Mouse (Mus musculus): ENCODE data around the gene Chrnb2. TPM values are rescaled to one million over a fixed set of nuclear protein-coding genes. Genes with fewer than 3 reads are reported as not detected.

Chrnb2 gene
- polyA plus RNA-seq, 1 experiment = 0.70 TPM

DNA sequence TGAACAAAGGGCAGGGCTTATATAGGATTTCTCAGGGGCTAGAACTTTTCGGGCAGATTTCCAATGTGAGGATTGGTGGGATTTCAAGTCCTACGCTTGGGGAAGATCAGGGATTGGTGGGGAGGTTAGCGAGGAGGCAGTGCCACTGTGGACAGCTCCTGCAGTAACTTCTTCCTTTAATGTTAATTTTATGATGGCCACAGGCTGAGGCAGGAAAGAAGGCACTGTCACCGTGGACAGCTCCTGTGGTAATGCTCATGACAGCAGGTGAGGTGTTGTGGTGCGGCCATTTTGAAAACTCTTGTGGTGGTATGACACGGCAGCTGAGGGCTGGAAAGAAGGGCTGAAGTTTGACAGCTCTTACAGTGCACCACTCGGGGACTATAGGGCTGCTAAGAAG lies 5.2 kb upstream of the Chrnb2 start:
- DNase-seq = no peak
- peaks cover 3% of the 10 kb centered on the region for H3K4me1 ChIP-seq (ENCODE audit: control insufficient read depth, insufficient read depth, low read length)
- H3K4me3 ChIP-seq (replicated peaks; ENCODE audit: extremely low read depth, low read depth, low read length) = no peak overlapping the region
- TF ChIP-seq CTCF (IDR thresholded peaks at IDR 0.05; ENCODE audit: insufficient read depth, low read length) (no peak), POLR2A (IDR thresholded peaks at IDR 0.05; ENCODE audit: borderline replicate concordance, extremely low read depth, low read depth, low read length) (no peak)
- whole genome bisulfite sequencing = 67% methylated on average over 7 of the region's 7 CpGs

DNA sequence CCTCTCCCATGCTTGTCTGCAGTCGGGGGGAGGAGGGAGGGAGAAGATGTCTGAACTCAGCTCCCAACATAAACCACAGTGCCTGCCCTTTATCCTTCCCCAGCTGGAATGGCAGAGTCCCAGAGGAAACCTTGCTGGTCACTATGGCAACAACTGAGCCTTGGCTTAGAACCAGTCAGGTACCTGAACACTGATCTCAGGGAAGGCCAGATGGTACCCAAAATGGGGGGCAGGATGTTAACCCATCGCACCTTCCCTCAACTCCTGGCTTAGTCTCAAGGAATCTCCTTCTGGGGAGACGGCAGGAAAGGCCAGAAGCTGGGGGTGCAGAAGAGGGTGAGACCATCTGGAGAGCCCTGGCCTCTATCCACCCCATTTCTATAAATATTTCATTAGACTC lies 4.6 kb downstream of the Chrnb2 start:
- TF ChIP-seq POLR2A (IDR thresholded peaks at IDR 0.05; ENCODE audit: borderline replicate concordance, extremely low read depth, low read depth, low read length) = no peak
- TF ChIP-seq CTCF (IDR thresholded peaks at IDR 0.05; ENCODE audit: insufficient read depth, low read length) = no peak
- no peak for DNase-seq
- WGBS = 59% methylated on average over 3 of the region's 3 CpGs
- Histone ChIP-seq H3K4me3 (replicated peaks; ENCODE audit: extremely low read depth, low read depth, low read length) (no peak overlapping the region), H3K4me1 (ENCODE audit: control insufficient read depth, insufficient read depth, low read length) (no peaks in the 10 kb centered on the region)

DNA sequence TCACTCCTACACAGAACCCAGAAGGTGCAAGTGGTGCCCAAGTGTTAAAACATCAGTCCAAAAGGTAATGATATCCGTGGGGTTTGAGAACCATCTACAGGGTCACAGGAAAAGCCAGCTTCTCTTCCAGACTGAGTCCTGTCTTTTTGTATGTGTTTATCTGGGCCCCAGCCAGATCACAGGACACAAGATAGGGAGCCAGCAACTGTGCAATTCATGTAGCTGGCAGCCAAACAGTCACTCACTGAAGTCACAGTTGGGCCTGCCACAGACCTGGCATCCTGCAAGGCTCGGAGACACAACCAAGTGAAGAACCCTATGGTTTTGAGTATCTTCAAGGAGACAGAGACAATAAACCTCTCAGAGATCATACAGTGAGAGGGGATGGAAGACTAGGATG lies 6.6 kb downstream of the Chrnb2 start:
- no peak overlapping the region for H3K4me3 ChIP-seq (replicated peaks; ENCODE audit: extremely low read depth, low read depth, low read length)
- WGBS = 76% methylated on average over 2 of the region's 2 CpGs
- H3K4me1 ChIP-seq (ENCODE audit: control insufficient read depth, insufficient read depth, low read length) = no peaks in the 10 kb centered on the region
- DNase-seq = no peak
- TF ChIP-seq POLR2A (IDR thresholded peaks at IDR 0.05; ENCODE audit: borderline replicate concordance, extremely low read depth, low read depth, low read length) (no peak), CTCF (IDR thresholded peaks at IDR 0.05; ENCODE audit: insufficient read depth, low read length) (no peak)

GRCm38 (mm10) chr3:89755283-89755682 lies 9.1 kb downstream of the Chrnb2 start:
- no peak for DNase-seq
- no peaks in the 10 kb centered on the region for H3K4me1 ChIP-seq (ENCODE audit: control insufficient read depth, insufficient read depth, low read length)
- 67% methylated on average over 6 of the region's 6 CpGs for WGBS
- H3K4me3 ChIP-seq (replicated peaks; ENCODE audit: extremely low read depth, low read depth, low read length) = no peak overlapping the region
- no peak for TF ChIP-seq CTCF (IDR thresholded peaks at IDR 0.05; ENCODE audit: insufficient read depth, low read length)
- TF ChIP-seq POLR2A (IDR thresholded peaks at IDR 0.05; ENCODE audit: borderline replicate concordance, extremely low read depth, low read depth, low read length) = no peak

- Histone ChIP-seq H3K4me3 (replicated peaks; ENCODE audit: extremely low read depth, low read depth, low read length) (no peak overlapping the region), H3K4me1 (ENCODE audit: control insufficient read depth, insufficient read depth, low read length) (no peaks in the 10 kb centered on the region)
- no peak for DNase-seq
- TF ChIP-seq CTCF (IDR thresholded peaks at IDR 0.05; ENCODE audit: insufficient read depth, low read length) (no peak), POLR2A (IDR thresholded peaks at IDR 0.05; ENCODE audit: borderline replicate concordance, extremely low read depth, low read depth, low read length) (no peak)
- WGBS = 14% methylated on average over 1 of the region's 1 CpGs
Observed at GRCm38 (mm10) chr3:89752307-89752706, 12.1 kb downstream of the Chrnb2 start.

DNA sequence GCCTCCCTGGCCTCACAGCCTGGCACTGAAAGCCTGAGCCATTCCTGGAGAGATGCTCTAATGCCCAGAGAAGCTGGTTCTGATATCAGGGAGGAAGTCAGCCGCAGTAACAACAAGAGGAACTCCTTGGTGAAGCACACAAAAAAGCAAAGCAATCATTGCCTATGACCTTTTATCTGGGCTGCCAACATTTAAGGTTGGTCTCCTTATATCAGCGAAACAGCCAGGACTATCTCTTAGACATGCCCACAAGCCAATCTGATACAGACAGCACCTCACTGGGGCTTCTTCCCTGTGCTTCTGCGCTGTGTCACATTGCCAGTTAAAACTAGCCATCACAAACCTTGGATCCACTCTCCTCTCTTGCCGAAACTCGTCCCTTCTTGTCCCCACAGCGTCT lies 25.9 kb downstream of the Chrnb2 start:
- DNase-seq = no peak
- TF ChIP-seq POLR2A (IDR thresholded peaks at IDR 0.05; ENCODE audit: borderline replicate concordance, extremely low read depth, low read depth, low read length) = no peak
- no peak for TF ChIP-seq CTCF (IDR thresholded peaks at IDR 0.05; ENCODE audit: insufficient read depth, low read length)
- 96% methylated on average over 6 of the region's 6 CpGs for WGBS

GRCm38 (mm10) chr3:89732091-89732490 lies 32.3 kb downstream of the Chrnb2 start:
- Histone ChIP-seq H3K4me1 (ENCODE audit: control insufficient read depth, insufficient read depth, low read length) (no peaks in the 10 kb centered on the region; the same call in 1 of the 2 replicates), H3K4me3 (replicated peaks; ENCODE audit: extremely low read depth, low read depth, low read length) (no peak overlapping the region)
- WGBS = 67% methylated on average over 4 of the region's 4 CpGs
- DNase-seq = no peak
- TF ChIP-seq POLR2A (IDR thresholded peaks at IDR 0.05; ENCODE audit: borderline replicate concordance, extremely low read depth, low read depth, low read length) = no peak
- no peak for TF ChIP-seq CTCF (IDR thresholded peaks at IDR 0.05; ENCODE audit: insufficient read depth, low read length)

More for the DNA sequence above, 25.9 kb downstream of the Chrnb2 start:
- H3K4me3 ChIP-seq (replicated peaks; ENCODE audit: extremely low read depth, low read depth, low read length) = no peak overlapping the region
- H3K4me1 ChIP-seq (ENCODE audit: control insufficient read depth, insufficient read depth, low read length) = no peaks in the 10 kb centered on the region

DNA sequence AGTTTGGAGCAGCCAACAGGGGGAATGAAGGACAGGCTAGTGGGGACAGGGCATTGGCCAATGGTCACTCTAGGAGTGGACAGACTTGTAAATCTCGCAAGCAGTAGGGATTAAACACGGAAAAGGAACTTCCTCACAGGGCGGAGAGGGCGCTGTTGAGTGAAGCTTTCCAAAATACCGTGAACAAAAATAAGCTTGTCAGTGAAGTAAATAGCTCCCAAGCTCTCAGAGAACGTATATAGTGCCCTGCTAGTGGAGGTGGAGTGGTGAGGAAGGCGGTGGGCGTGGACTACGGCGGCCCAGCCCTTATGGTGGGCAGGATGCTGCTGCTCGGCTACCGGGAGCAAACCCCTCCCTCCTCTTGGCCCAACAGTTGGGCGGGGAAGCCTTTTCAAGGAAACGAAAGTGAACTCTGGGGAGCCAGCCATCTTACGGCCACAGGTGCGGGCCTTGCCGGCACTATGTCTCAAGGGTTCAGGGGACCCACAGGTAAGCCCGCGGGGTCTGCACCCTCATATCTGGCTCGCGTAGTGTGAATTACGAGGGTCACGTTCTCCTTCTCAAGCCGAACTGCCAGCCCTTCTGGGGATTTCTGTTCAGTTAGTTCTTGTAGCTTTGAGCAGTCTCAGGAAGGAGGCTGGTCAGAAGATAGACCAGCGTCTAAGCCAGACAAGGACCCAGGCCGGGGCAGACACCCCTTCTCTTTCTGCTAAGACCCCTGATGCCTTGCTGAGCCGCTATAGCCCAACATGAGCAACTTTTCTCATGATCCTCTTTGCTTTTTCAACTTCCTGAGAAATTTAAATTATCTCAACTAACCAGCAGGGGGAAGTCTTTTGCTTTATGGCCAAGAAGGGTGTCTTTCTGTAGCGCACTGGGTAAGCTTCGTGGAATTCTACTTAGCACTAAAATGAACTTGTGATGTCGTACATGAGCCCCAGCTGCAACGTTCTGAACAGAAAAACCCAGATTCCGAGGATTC lies 33.8 kb downstream of the Chrnb2 start:
- Histone ChIP-seq H3K4me1 (ENCODE audit: control insufficient read depth, insufficient read depth, low read length) (no peaks in the 10 kb centered on the region; the same call in 1 of the 2 replicates), H3K4me3 (replicated peaks; ENCODE audit: extremely low read depth, low read depth, low read length) (peak overlapping the region; percentile 94)
- peak; percentile 88 for DNase-seq
- TF ChIP-seq CTCF (IDR thresholded peaks at IDR 0.05; ENCODE audit: insufficient read depth, low read length) (no peak), POLR2A (IDR thresholded peaks at IDR 0.05; ENCODE audit: borderline replicate concordance, extremely low read depth, low read depth, low read length) (peak; percentile 89; the same call in 1 of the 2 replicates)
- under 1% methylated on average over 32 of the region's 32 CpGs for WGBS

DNA sequence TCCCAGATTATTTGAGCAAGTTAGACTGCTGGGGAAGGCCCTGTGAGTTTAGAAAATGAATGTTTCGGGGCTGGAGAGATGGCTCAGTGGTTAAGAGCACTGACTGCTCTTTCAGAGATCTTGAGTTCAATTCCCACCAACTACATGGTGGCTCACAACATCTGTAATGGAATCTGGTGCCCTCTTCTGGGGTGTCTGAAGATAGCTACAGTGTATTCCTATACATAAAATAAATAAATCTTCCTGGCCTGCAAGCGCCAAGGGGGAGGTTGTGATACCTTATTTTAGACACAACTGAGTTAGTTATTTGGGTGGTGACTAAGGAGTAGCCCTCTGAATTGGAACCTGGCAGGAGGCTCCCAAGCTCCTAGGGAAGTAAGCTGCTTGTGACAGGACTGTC lies 35.6 kb downstream of the Chrnb2 start:
- no peak for TF ChIP-seq CTCF (IDR thresholded peaks at IDR 0.05; ENCODE audit: insufficient read depth, low read length)
- TF ChIP-seq POLR2A (IDR thresholded peaks at IDR 0.05; ENCODE audit: borderline replicate concordance, extremely low read depth, low read depth, low read length) = no peak
- Histone ChIP-seq H3K4me1 (ENCODE audit: control insufficient read depth, insufficient read depth, low read length) (no peaks in the 10 kb centered on the region; the same call in 1 of the 2 replicates), H3K4me3 (replicated peaks; ENCODE audit: extremely low read depth, low read depth, low read length) (no peak overlapping the region)
- WGBS = 58% methylated on average over 2 of the region's 2 CpGs
- no peak for DNase-seq

DNA sequence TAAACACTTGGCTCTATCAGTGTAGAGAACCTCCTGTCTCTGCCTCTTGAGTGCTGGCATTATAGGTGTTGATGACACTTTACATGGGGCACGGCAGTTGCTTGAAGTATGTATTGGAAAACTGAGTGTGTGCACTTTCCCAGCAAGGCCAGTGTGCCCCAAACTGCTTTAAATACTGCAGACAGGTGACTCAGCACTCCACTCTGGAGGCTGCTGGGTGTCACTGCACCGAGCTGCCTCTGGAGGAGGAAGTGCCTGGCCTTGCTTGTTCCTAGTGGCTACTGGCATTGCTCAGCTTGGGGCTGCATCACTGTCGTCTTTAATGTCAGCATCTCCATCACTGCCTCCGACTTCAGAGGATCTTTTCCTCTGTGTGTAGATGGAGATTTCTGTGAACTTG lies 37.4 kb downstream of the Chrnb2 start:
- no peaks in the 10 kb centered on the region; the same call in 1 of the 2 replicates for H3K4me1 ChIP-seq (ENCODE audit: control insufficient read depth, insufficient read depth, low read length)
- TF ChIP-seq POLR2A (IDR thresholded peaks at IDR 0.05; ENCODE audit: borderline replicate concordance, extremely low read depth, low read depth, low read length) (no peak), CTCF (IDR thresholded peaks at IDR 0.05; ENCODE audit: insufficient read depth, low read length) (peak; percentile 53; the same call in 1 of the 2 replicates)
- H3K4me3 ChIP-seq (replicated peaks; ENCODE audit: extremely low read depth, low read depth, low read length) = no peak overlapping the region
- WGBS = 16% methylated on average over 4 of the region's 4 CpGs
- DNase-seq = peak; percentile 23

Data from lung, adult 2 months (tissue).